ENCODE assay signal across 8 mouse cellular contexts in the genomic region with DNA sequence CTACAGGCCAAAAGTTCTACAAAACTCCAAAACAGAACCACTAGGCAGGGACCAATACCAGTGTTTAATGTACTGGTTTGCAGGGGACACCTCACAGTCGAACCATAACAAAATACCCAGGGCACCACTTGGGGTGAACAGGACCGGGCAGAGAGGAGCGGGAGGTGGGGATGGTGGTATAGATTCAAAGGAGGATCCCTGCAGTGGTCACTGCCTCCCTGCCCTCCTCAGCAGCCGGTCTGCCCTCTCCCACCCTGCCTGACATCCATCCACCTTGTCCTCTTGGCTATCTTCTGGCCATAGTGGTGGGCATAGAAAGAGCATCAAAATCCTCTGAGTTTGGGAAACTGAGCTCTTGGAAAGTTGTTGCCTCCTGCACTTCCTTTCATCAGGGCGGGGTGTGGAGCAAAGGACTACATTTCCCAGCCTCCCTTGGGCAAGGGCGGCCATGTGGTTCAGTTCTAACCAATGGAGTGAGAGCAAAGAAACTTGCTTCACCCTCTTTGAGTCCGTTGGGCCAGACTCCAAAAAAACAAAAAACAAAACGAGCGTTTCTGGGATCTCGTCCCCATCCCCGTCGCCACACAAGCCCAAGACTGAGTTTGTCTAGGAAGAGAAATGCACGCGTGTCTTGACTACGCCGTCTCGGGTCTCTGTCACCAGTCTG. TPM values are rescaled to one million over a fixed set of nuclear protein-coding genes. Genes with fewer than 3 reads are reported as not detected.
DNase-seq lines count a peak whose midpoint lies in the region; ATAC-seq lines count a peak whose summit lies in the region.

No protein-coding gene starts in this region.

- peak; percentile 73 for DNase-seq in adipocyte (ENCODE audit: low spot score)
- no peak for DNase-seq in heart, embryonic 10.5 days (ENCODE audit: low spot score)
- DNase-seq in kidney, adult 8-10 months, result peak; percentile 35 to 42
- peak; percentile 69 for DNase-seq in neural tube, embryonic 11.5 days (ENCODE audit: low spot score)
- DNase-seq in urinary bladder, postnatal 36 days (ENCODE audit: low spot score in 2 of 2), result peak; percentile 37 to 51

- H3K9ac ChIP-seq in embryonic facial prominence, embryonic 13.5 days, result peak overlapping the region; percentile 72
- H3K9ac ChIP-seq in liver, embryonic 15.5 days, result no peak overlapping the region
- peak overlapping the region; percentile 45 for H3K9ac ChIP-seq in neural tube, embryonic 11.5 days (ENCODE audit: low read length)

- H3K4me3 ChIP-seq in embryonic facial prominence, embryonic 13.5 days, result peak overlapping the region; percentile 52
- H3K4me3 ChIP-seq in heart, embryonic 10.5 days, result peak overlapping the region; percentile 61
- H3K4me3 ChIP-seq in liver, embryonic 15.5 days (replicated peaks), result peak overlapping the region; percentile 51
- H3K4me3 ChIP-seq in neural tube, embryonic 11.5 days (ENCODE audit: low read depth, low read length), result peak overlapping the region; percentile 40

- H3K4me2 ChIP-seq in embryonic facial prominence, embryonic 13.5 days, result peak overlapping the region; percentile 65
- H3K4me2 ChIP-seq in liver, embryonic 15.5 days, result peak overlapping the region; percentile 63
- H3K4me2 ChIP-seq in neural tube, embryonic 11.5 days (ENCODE audit: low read depth), result peak overlapping the region; percentile 47

- H3K27ac ChIP-seq in embryonic facial prominence, embryonic 13.5 days, result peak overlapping the region; percentile 76
- H3K27ac ChIP-seq in heart, embryonic 10.5 days, result peak overlapping the region; percentile 74
- H3K27ac ChIP-seq in liver, embryonic 15.5 days (replicated peaks), result no peak overlapping the region
- H3K27ac ChIP-seq in neural tube, embryonic 11.5 days (ENCODE audit: low read depth, low read length), result no peak overlapping the region

- peak; percentile 98 for ATAC-seq in CD4-positive, CD25-positive, alpha-beta regulatory T cell, adult 4 months
- ATAC-seq in embryonic facial prominence, embryonic 13.5 days (ENCODE audit: insufficient number of reproducible peaks, insufficient read depth, low FRiP score, low TSS enrichment, low read depth), result peak; percentile 85
- peak; percentile 63; the same call in 1 of the 2 replicates for ATAC-seq in liver, embryonic 15.5 days (ENCODE audit: insufficient read depth)
- peak; percentile 84 for ATAC-seq in neural tube, embryonic 11.5 days (ENCODE audit: insufficient read depth, low FRiP score, low TSS enrichment)

- H3K4me1 ChIP-seq in embryonic facial prominence, embryonic 13.5 days, result peaks cover 12% of the 10 kb centered on the region
- peaks cover 22% of the 10 kb centered on the region for H3K4me1 ChIP-seq in heart, embryonic 10.5 days
- peaks cover 8% of the 10 kb centered on the region for H3K4me1 ChIP-seq in liver, embryonic 15.5 days (replicated peaks)
- H3K4me1 ChIP-seq in neural tube, embryonic 11.5 days (ENCODE audit: control insufficient read depth, insufficient read depth, low read length), result 0 out of 2 replicates have a peak, but pooled peaks cover 3% of the 10 kb centered on the region

- no peaks in the 10 kb centered on the region for H3K9me3 ChIP-seq in embryonic facial prominence, embryonic 13.5 days
- no peaks in the 10 kb centered on the region for H3K9me3 ChIP-seq in heart, embryonic 10.5 days
- no peaks in the 10 kb centered on the region for H3K9me3 ChIP-seq in liver, embryonic 15.5 days (replicated peaks)
- no peaks in the 10 kb centered on the region for H3K9me3 ChIP-seq in neural tube, embryonic 11.5 days (ENCODE audit: control insufficient read depth, low read length)

- 3% methylated on average over 17 of the region's 17 CpGs for WGBS in embryonic facial prominence, embryonic 13.5 days
- WGBS in heart, embryonic 10.5 days, result 2% methylated on average over 17 of the region's 17 CpGs
- WGBS in liver, embryonic 15.5 days (ENCODE audit: insufficient replicate concordance), result 6% methylated on average over 17 of the region's 17 CpGs
- WGBS in neural tube, embryonic 11.5 days, result 3% methylated on average over 17 of the region's 17 CpGs

- peaks cover 18% of the 10 kb centered on the region for H3K36me3 ChIP-seq in embryonic facial prominence, embryonic 13.5 days
- H3K36me3 ChIP-seq in heart, embryonic 10.5 days, result peaks cover 14% of the 10 kb centered on the region
- H3K36me3 ChIP-seq in liver, embryonic 15.5 days (replicated peaks), result no peaks in the 10 kb centered on the region
- 0 out of 2 replicates have a peak, but pooled peaks cover 2% of the 10 kb centered on the region for H3K36me3 ChIP-seq in neural tube, embryonic 11.5 days (ENCODE audit: control insufficient read depth, insufficient read depth, low read length)

- H3K27me3 ChIP-seq in embryonic facial prominence, embryonic 13.5 days, result no peaks in the 10 kb centered on the region
- H3K27me3 ChIP-seq in heart, embryonic 10.5 days (ENCODE audit: insufficient read depth, poor library complexity, severe bottlenecking), result peaks cover 4% of the 10 kb centered on the region; the same call in 1 of the 2 replicates
- H3K27me3 ChIP-seq in liver, embryonic 15.5 days, result no peaks in the 10 kb centered on the region
- no peaks in the 10 kb centered on the region for H3K27me3 ChIP-seq in neural tube, embryonic 11.5 days (ENCODE audit: control insufficient read depth, insufficient read depth, low read length)

RNA-seq across cellular contexts. Expression of gene Hmcn2, which starts 16.5 kb away (rescaled TPM):
- polyA plus RNA-seq in CD4-positive, CD25-positive, alpha-beta regulatory T cell, adult 4 months (2017; shearing (Covaris generic)), result under 1 TPM; 0.36 to 0.48 TPM
- 0.22 TPM in 1 of 2 replicates, not detected in the other for polyA plus RNA-seq in embryonic facial prominence, embryonic 13.5 days (2015; fragmentation: Nextera tagmentation; extraction: Ambion mirVana)
- 0.33 and 0.52 TPM in 2 replicates for polyA plus RNA-seq in heart, embryonic 10.5 days (2016; fragmentation: Nextera tagmentation; extraction: Ambion mirVana)
- 0.64 and 0.83 TPM in 2 replicates for polyA plus RNA-seq in liver, embryonic 15.5 days (2015; fragmentation: Nextera tagmentation; extraction: Ambion mirVana)
- 0.17 and 0.23 TPM in 2 replicates for polyA plus RNA-seq in neural tube, embryonic 11.5 days (2014; fragmentation: Nextera tagmentation; extraction: Ambion mirVana)

RNA-seq across cellular contexts. Expression of gene Ncs1, which starts 52.1 kb away (rescaled TPM):
- 1 to 10 TPM in 1 of 2 experiments, under 1 TPM in 1; 0.63 to 1.4 TPM for polyA plus RNA-seq in CD4-positive, CD25-positive, alpha-beta regulatory T cell, adult 4 months (2017; shearing (Covaris generic))
- polyA plus RNA-seq in embryonic facial prominence, embryonic 13.5 days (2015; fragmentation: Nextera tagmentation; extraction: Ambion mirVana), result 45.7 and 47.9 TPM in 2 replicates
- polyA plus RNA-seq in heart, embryonic 10.5 days (2016; fragmentation: Nextera tagmentation; extraction: Ambion mirVana), result 44.7 and 51.8 TPM in 2 replicates
- polyA plus RNA-seq in liver, embryonic 15.5 days (2015; fragmentation: Nextera tagmentation; extraction: Ambion mirVana), result 1.2 and 1.3 TPM in 2 replicates
- 84.4 and 95.5 TPM in 2 replicates for polyA plus RNA-seq in neural tube, embryonic 11.5 days (2014; fragmentation: Nextera tagmentation; extraction: Ambion mirVana)

Comparison
In these comparisons a context has a peak if more than half of its experiments do, and no peak if none do; other contexts are left out.
1. H3K27ac ChIP-seq: peak in embryonic facial prominence, embryonic 13.5 days (single experiment) and heart, embryonic 10.5 days (single experiment); none in liver, embryonic 15.5 days (single experiment) and neural tube, embryonic 11.5 days (single experiment).
2. RNA of gene Ncs1, which starts 52.1 kb away (polyA plus RNA-seq): 84.4 to 95.5 TPM in neural tube, embryonic 11.5 days, 45.7 to 47.9 TPM in embryonic facial prominence, embryonic 13.5 days and 44.7 to 51.8 TPM in heart, embryonic 10.5 days; 0.63 to 1.4 TPM in CD4-positive, CD25-positive, alpha-beta regulatory T cell, adult 4 months and 1.2 to 1.3 TPM in liver, embryonic 15.5 days; every median in the first group is over 10 times any median in the second.
3. Peak in every context shown above with its lines, with median percentiles within 50 percentile points of each other: ATAC-seq, H3K4me2 ChIP-seq and H3K4me3 ChIP-seq.